Mouse (Mus musculus) urinary bladder, postnatal 10 days (tissue): Measurements from ENCODE around the gene Gm27029.
"Not testable (repeated sequence)": the region's sequence is repeated elsewhere in the genome, so short reads cannot be mapped to it uniquely, and the experiment has no call there.

Experiments used
- DNase-seq: peaks from one replicate; pipeline ENCODE4 v3.0.0; 2022; ENCODE audit warnings: low spot score

Gm27029 gene

GRCm38 (mm10) chr11:101419610-101420009 is 5.0 kb downstream of the Gm27029 start:
- no peak for DNase-seq

DNA sequence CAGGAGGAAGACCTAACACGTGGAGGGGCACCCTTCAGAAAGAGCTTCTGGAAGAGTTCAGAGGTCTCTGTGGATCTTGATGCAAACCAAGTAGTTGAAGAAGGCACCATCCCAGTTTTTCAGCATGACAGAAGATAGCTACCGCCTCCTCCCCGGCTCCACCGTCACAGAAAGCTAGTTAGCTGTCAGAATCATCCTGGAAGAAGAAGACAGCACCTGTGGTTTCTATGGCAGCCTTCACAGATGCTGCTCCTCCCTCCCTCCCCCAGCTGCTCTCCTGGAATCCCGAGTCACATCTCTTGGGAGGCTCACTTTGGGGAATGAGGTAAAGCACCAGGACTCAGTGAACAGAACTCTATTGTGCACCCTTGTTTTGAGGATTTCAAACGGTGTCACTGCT is 5.6 kb downstream of the Gm27029 start:
- DNase-seq: no peak

- DNase-seq: peak; percentile 70
These were observed 7.3 kb downstream of the Gm27029 start, which contains the start of gene Aarsd1 for GRCm38 (mm10) chr11:101417101-101417855. Gene Aarsd1 (minus strand): TSS chr11:101417615.

- no peak for DNase-seq
These were observed 8.0 kb downstream of the Gm27029 start for GRCm38 (mm10) chr11:101416433-101417100.

DNA sequence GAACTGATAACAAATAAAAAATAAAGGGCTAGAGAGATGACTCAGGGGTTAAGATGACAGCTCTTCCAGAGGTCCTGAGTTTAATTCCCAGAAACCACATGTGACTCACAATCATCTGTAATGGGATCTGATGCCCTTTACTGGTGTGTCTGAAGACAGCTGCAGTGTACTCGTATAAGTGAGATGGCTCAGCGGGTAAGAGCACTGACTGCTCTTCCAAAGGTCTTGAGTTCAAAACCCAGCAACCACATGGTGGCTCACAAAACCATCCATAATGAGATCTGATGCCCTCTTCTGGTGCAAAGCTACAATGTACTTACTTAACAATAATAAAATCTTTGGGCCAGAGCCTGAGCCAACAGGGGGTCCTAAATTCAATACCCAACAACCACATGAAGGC is 9.3 kb downstream of the Gm27029 start:
- no peak for DNase-seq

DNA sequence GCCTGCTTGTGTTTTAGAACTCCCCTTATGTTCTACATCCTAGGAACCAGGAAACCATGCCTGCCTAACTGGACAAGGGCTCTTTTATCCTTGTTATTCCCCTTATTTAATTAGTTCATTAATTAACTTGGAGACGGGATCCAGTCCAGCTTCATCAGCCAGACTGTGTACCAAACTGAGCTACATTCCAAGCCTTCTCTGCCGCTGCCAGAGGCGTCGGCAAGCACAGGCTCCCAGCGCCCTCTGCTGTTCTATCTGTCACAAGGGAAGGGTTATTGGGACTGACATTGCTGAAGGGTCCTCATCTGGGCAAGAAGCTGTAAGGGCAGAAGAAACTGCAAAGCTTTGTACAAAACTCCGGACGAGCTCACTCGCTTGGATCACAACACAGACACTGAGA is 29.5 kb downstream of the Gm27029 start:
- DNase-seq: no peak

DNA sequence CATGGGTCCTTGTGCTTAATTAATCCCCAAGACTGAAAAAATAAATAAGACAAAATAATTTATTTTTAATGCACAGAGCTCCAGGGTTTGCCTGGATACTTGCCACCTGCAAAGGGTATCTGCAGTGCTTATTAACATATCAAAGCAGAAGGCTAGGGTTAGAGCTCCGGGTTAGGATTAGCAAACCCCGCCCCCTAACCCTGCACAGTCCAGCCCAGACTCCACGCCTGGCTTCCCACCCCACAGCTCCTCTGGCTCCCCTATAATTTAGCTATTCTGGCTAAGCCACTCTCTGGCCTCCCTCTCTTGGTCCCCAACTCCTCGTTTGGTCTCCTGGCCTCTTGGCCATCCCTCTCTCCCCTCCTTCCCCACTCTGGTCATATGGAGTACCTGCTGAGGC is 42.8 kb downstream of the Gm27029 start:
- no peak for DNase-seq

GRCm38 (mm10) chr11:101378926-101379325 is 45.7 kb downstream of the Gm27029 start:
- no peak for DNase-seq

DNA sequence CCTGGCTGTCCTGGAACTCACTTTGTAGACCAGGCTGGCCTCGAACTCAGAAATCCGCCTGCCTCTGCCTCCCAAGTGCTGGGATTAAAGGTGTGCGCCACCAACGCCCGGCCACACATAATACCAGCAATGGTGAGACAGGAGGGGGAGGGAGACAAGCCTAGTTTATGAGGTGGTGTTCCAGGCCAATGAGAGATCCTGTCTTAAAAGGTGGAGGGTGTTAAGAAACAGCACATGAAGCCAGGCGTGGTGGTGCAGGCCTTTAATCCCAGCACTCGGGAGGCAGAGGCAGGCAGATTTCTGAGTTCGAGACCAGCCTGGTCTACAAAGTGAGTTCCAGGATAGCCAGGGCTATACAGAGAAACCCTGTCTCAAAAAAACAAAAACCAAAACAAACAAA is 46.4 kb downstream of the Gm27029 start:
- DNase-seq: not testable (repeated sequence)

DNA sequence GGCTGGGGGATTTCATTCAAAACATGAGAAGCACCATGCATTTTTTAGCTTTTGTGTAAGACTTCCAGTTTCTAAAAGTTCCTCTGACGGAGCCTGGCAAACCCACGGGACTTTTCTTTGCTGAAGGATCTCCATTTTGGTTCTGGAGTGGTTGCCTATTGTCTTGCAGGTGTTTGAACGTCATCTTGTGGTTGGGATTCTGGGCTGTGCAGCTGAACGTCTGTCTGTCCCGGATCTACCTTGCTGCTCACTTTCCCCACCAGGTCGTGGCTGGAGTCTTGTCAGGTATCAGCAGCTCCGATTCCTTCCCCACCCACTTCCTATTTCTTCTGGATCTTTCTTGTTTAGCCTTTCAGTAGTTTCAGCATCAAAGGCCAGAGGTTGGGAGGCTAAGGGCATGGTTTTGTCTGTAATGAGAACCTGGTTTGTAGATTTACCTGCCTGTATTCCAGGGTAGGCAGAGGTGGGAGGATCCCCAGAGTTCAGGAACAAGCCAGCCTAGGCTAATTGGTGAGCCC is 50.1 kb downstream of the Gm27029 start:
- no peak for DNase-seq

GRCm38 (mm10) chr11:101370141-101370540 is 54.5 kb downstream of the Gm27029 start:
- no peak for DNase-seq

- DNase-seq: no peak
These were observed 57.2 kb downstream of the Gm27029 start, which contains the start of gene G6pc for GRCm38 (mm10) chr11:101367326-101367935. Gene G6pc (plus strand): TSS chr11:101367561.

GRCm38 (mm10) chr11:101364531-101364931 is 60.1 kb downstream of the Gm27029 start:
- DNase-seq: no peak

DNA sequence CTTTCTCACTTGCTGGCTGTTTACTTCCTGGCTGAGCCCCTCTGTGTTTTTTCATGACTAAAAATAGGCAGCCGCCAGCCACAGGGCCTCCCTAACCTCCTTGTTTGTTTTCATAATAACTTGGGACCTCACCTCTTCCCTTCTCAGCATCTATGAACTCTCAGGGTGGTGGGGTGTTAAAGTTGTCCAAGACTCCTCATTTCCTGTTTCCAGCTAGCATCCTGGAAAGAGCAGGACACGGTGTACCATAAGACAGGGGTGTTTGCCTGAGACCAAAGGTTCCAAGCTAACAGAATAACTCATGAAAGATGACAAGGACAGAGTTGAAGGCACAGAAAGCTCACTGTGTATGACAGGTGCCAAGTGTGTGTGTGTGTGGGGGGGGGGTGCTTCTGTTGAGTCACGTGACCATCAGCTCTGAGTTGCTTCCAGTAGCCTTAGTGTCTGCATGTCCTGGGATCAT is 63.9 kb downstream of the Gm27029 start:
- DNase-seq: no peak

GRCm38 (mm10) chr11:101359776-101360175 is 64.8 kb downstream of the Gm27029 start:
- no peak for DNase-seq

GRCm38 (mm10) chr11:101357505-101358182 is 67.0 kb downstream of the Gm27029 start:
- DNase-seq: no peak
